Mouse (Mus musculus) kidney, postnatal 0 days (tissue): Measurements from ENCODE around the gene Mlip. TPM values are rescaled to one million over a fixed set of nuclear protein-coding genes. Genes with fewer than 3 reads are reported as not detected.

Experiments
- ATAC-seq: fragments of 200-750 bp; cut with Nextera tagmentation; replicated peaks from 2 replicates; pipeline ENCODE4 v1.8.0; 2017; ENCODE audit warnings: low read depth, moderate number of reproducible peaks, moderate TSS enrichment, moderate library complexity; ENCODE audit not compliant: low FRiP score
- DNase-seq: peaks from one replicate; pipeline ENCODE4 v3.0.0-alpha.2; 2016; ENCODE audit warnings: low spot score
- H3K27ac ChIP-seq: fragments of 300-500 bp; sonication (generic); 2 replicates; pipeline ENCODE4 v1.5.1; 2014; ENCODE audit warnings: mild to moderate bottlenecking
- H3K27me3 ChIP-seq: fragments of 300-500 bp; sonication (generic); 2 replicates; pipeline ENCODE4 v1.6.1; 2014; ENCODE audit warnings: low read length, mixed read lengths; ENCODE audit not compliant: insufficient read depth
- H3K36me3 ChIP-seq: fragments of 300-500 bp; sonication (generic); 2 replicates; pipeline ENCODE4 v1.6.1; 2014; ENCODE audit warnings: low read length, mixed read lengths; ENCODE audit not compliant: insufficient read depth
- H3K4me1 ChIP-seq: fragments of 300-500 bp; sonication (generic); replicated peaks from 2 replicates; pipeline ENCODE4 v1.6.1; 2014; ENCODE audit warnings: antibody characterized with exemption, low read length, mixed read lengths; ENCODE audit not compliant: insufficient read depth
- H3K4me2 ChIP-seq: fragments of 300-500 bp; sonication (generic); 2 replicates; pipeline ENCODE4 v1.6.1; 2014; ENCODE audit warnings: mild to moderate bottlenecking, low read length, moderate library complexity, mixed read lengths
- H3K4me3 ChIP-seq: fragments of 300-500 bp; sonication (generic); replicated peaks from 2 replicates; pipeline ENCODE4 v1.5.1; 2014; ENCODE audit warnings: low read depth, low read length
- H3K9ac ChIP-seq: fragments of 300-500 bp; sonication (generic); 2 replicates; pipeline ENCODE4 v1.6.1; 2014; ENCODE audit warnings: low read depth, low read length
- H3K9me3 ChIP-seq: fragments of 300-500 bp; sonication (generic); replicated peaks from 2 replicates; pipeline ENCODE4 v1.6.1; 2016; ENCODE audit warnings: low read length, inconsistent platforms, mixed read lengths
- CTCF ChIP-seq: IDR thresholded peaks from 2 replicates; pipeline ENCODE4 v1.5.1; 2016; ENCODE audit warnings: antibody characterized with exemption, low read depth, mild to moderate bottlenecking, moderate library complexity
- WGBS: fragments of 180-500 bp; shearing (Covaris S2); extraction: QIAGEN DNeasy Blood & Tissue Kit; methylation state at CpG from one replicate; pipeline ENCODE4 v1.1.7; 2014; 5-methylcytosine and 5-hydroxymethylcytosine counted together
- polyA plus RNA-seq: library from polyadenylated mRNA; unstranded; fragments of >200 nt; fragmentation: Nextera tagmentation; extraction: Ambion mirVana; gene quantifications from 2 replicates; pipeline ENCODE4 v1.2.1, GENCODE M21; 2015

The Mlip gene
- polyA plus RNA-seq, 1 experiment from 2014 or later: 0.12 TPM

DNA sequence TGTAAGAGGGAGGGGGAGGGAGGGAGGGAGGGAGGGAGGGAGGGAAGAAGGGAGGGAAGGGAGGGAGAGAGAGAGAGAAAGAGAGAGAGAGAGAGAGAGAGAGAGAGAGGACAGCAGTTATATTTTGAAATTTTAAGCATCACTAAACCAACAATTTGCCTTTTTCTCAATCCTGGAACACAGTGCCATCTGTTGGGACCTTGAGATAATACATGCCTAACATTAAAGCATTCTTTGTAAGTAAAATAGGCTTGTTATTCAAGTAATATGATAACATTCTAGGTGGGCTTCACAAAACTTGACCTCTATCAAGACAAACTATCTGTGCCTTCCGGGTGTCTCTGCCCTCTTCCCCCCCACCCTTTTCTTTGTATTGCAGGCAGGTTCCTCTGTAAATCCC is 34.0 kb upstream of the Mlip start:
- DNase-seq: peak; percentile 69
- H3K9ac ChIP-seq: no peak overlapping the region
- WGBS: 5% methylated on average over 1 of the region's 1 CpGs
- no peaks in the 10 kb centered on the region for H3K9me3 ChIP-seq
- no peak for ATAC-seq
- H3K4me1 ChIP-seq: no peaks in the 10 kb centered on the region
- H3K36me3 ChIP-seq: no peaks in the 10 kb centered on the region
- no peak overlapping the region for H3K4me2 ChIP-seq
- H3K4me3 ChIP-seq: no peak overlapping the region
- H3K27me3 ChIP-seq: no peaks in the 10 kb centered on the region
- TF ChIP-seq CTCF: peak; percentile 72
- no peak overlapping the region for H3K27ac ChIP-seq

GRCm38 (mm10) chr9:77385611-77386010 is 32.8 kb upstream of the Mlip start:
- Histone ChIP-seq H3K27me3 (no peaks in the 10 kb centered on the region), H3K27ac (no peak overlapping the region), H3K4me3 (no peak overlapping the region), H3K4me1 (no peaks in the 10 kb centered on the region), H3K4me2 (no peak overlapping the region), H3K36me3 (no peaks in the 10 kb centered on the region), H3K9ac (no peak overlapping the region), H3K9me3 (no peaks in the 10 kb centered on the region)
- no peak for DNase-seq
- 81% methylated on average over 12 of the region's 12 CpGs for WGBS
- no peak for TF ChIP-seq CTCF
- ATAC-seq: no peak

DNA sequence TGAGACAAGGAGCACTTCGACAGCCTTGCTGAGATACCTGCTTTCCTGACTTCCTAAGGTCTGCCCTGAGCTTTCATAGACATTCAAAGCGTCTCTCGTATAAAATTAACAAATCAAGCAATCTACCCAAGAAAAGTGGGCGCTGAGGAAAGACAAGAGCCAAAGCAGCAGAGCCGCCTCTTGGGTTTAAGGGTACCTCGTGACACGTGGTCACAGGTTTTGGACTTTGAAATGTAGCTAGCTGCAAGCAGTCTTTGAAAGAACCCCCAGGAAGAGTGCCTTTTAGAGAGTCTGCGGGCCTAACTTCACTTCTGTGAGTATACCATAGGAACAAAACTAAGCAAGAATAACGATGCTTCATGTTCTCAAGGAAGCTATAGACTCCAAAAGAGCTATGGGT is 31.9 kb upstream of the Mlip start:
- 85% methylated on average over 9 of the region's 9 CpGs for WGBS
- no peak for ATAC-seq
- no peaks in the 10 kb centered on the region for H3K36me3 ChIP-seq
- no peaks in the 10 kb centered on the region for H3K27me3 ChIP-seq
- TF ChIP-seq CTCF: no peak
- H3K9me3 ChIP-seq: no peaks in the 10 kb centered on the region
- H3K9ac ChIP-seq: no peak overlapping the region
- no peak overlapping the region for H3K27ac ChIP-seq
- no peak overlapping the region for H3K4me3 ChIP-seq
- no peaks in the 10 kb centered on the region for H3K4me1 ChIP-seq
- DNase-seq: no peak
- no peak overlapping the region for H3K4me2 ChIP-seq

- no peaks in the 10 kb centered on the region for H3K4me1 ChIP-seq
- no peak overlapping the region for H3K9ac ChIP-seq
- no peaks in the 10 kb centered on the region for H3K36me3 ChIP-seq
- DNase-seq (no peak), ATAC-seq (no peak)
- 41% methylated on average over 4 of the region's 4 CpGs for WGBS
- H3K27me3 ChIP-seq: no peaks in the 10 kb centered on the region
- H3K9me3 ChIP-seq: no peaks in the 10 kb centered on the region
- no peak overlapping the region for H3K4me3 ChIP-seq
- H3K4me2 ChIP-seq: no peak overlapping the region
- TF ChIP-seq CTCF: no peak
- no peak overlapping the region for H3K27ac ChIP-seq
These were observed 31.2 kb upstream of the Mlip start for GRCm38 (mm10) chr9:77383951-77384350.

GRCm38 (mm10) chr9:77382514-77382913 is 29.7 kb upstream of the Mlip start:
- Histone ChIP-seq H3K4me3 (no peak overlapping the region), H3K4me2 (no peak overlapping the region), H3K36me3 (no peaks in the 10 kb centered on the region), H3K9ac (no peak overlapping the region), H3K4me1 (no peaks in the 10 kb centered on the region), H3K27me3 (no peaks in the 10 kb centered on the region), H3K9me3 (no peaks in the 10 kb centered on the region), H3K27ac (no peak overlapping the region)
- TF ChIP-seq CTCF: no peak
- WGBS: 46% methylated on average over 3 of the region's 3 CpGs
- no peak for ATAC-seq
- no peak for DNase-seq

DNA sequence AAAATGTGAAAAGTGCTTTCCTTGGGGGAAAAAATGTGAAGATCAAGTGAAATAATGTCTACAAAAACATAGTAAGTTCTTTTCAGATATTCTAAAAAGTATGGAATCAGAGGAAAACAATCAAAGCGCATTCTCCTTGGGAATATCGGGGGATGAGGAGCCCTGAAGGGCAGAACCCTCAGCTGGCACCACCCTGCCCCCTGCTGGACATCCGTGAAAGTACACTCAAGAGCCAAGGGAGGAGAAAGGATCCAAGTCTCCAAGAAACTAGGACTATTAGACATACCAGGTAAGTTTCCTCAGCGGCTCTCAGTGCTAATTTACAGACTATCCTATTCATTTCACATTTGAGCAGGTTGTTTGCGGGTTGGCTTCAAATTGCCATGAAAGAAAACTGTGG is 28.8 kb upstream of the Mlip start:
- H3K27me3 ChIP-seq: no peaks in the 10 kb centered on the region
- H3K9me3 ChIP-seq: no peaks in the 10 kb centered on the region
- no peaks in the 10 kb centered on the region for H3K4me1 ChIP-seq
- no peak overlapping the region for H3K4me2 ChIP-seq
- no peak overlapping the region for H3K27ac ChIP-seq
- WGBS: 14% methylated on average over 5 of the region's 5 CpGs
- no peak overlapping the region for H3K4me3 ChIP-seq
- no peaks in the 10 kb centered on the region for H3K36me3 ChIP-seq
- no peak overlapping the region for H3K9ac ChIP-seq
- TF ChIP-seq CTCF: peak; percentile 93
- peak; percentile 74 for DNase-seq
- no peak for ATAC-seq

DNA sequence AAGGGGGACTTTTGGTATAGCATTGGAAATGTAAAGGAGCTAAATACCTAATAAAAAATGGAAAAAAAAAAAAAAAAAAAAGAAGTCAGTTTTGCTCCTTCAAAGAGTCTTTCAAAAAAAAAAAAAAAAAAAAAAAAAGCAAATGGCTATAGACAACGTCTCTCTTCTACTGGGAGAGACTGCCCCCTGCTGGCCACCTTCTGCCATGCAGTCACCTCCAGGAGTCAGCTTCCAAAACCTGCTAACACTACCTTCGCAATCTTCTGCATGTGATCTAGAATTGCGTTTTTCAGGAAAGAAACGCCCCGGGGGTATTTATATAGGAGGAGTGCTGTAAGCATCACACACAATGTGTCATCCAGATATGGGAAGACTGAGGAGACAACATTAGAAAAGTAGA is 26.9 kb upstream of the Mlip start:
- WGBS: 46% methylated on average over 5 of the region's 5 CpGs
- Histone ChIP-seq H3K4me3 (no peak overlapping the region), H3K4me2 (no peak overlapping the region), H3K27ac (no peak overlapping the region), H3K9ac (no peak overlapping the region), H3K36me3 (no peaks in the 10 kb centered on the region), H3K4me1 (no peaks in the 10 kb centered on the region), H3K27me3 (no peaks in the 10 kb centered on the region), H3K9me3 (no peaks in the 10 kb centered on the region)
- ATAC-seq: no peak
- peak; percentile 73 for TF ChIP-seq CTCF
- DNase-seq: peak; percentile 66
